7 mouse cellular contexts compared by ENCODE assay signal in genomic region chr5:109691205-109691965, GRCm38 (mm10). TPM values are rescaled to one million over a fixed set of nuclear protein-coding genes. Genes with fewer than 3 reads are reported as not detected.
DNase-seq lines count a peak whose midpoint lies in the region; ATAC-seq and TF ChIP-seq lines count a peak whose summit lies in the region.
"Not testable (repeated sequence)": the region's sequence is repeated elsewhere in the genome, so short reads cannot be mapped to it uniquely, and the experiment has no call there.

No protein-coding gene starts in this region.

- H3K36me3 ChIP-seq in forebrain, embryonic 10.5 days (replicated peaks); heart, embryonic 13.5 days; intestine, embryonic 14.5 days (ENCODE audit: control insufficient read depth, insufficient read depth, low read length); limb, embryonic 13.5 days; lung, postnatal 0 days (ENCODE audit: insufficient read depth, low read length); neural tube, embryonic 14.5 days (ENCODE audit: control insufficient read depth, insufficient read depth, low read length): not testable (repeated sequence)

- peak overlapping the region; percentile 44; the same call in 1 of the 2 replicates for H3K9ac ChIP-seq in heart, embryonic 13.5 days
- H3K9ac ChIP-seq in intestine, embryonic 14.5 days (ENCODE audit: low read length); limb, embryonic 13.5 days; lung, postnatal 0 days (replicated peaks; ENCODE audit: low read depth): not testable (repeated sequence)
- H3K9ac ChIP-seq in neural tube, embryonic 14.5 days (replicated peaks; ENCODE audit: low read depth, low read length): peak overlapping the region; percentile 50; the same call in 1 of the 2 replicates

- WGBS in forebrain, embryonic 10.5 days: 50% methylated on average over 5 of the region's 5 CpGs
- 54% methylated on average over 5 of the region's 5 CpGs for WGBS in heart, embryonic 13.5 days
- 58% methylated on average over 5 of the region's 5 CpGs for WGBS in intestine, embryonic 14.5 days
- WGBS in limb, embryonic 13.5 days: 57% methylated on average over 5 of the region's 5 CpGs
- 63% methylated on average over 5 of the region's 5 CpGs for WGBS in lung, postnatal 0 days
- WGBS in neural tube, embryonic 14.5 days: 62% methylated on average over 5 of the region's 5 CpGs

- not testable (repeated sequence) for H3K9me3 ChIP-seq in forebrain, embryonic 10.5 days; heart, embryonic 13.5 days; intestine, embryonic 14.5 days (ENCODE audit: control insufficient read depth, low read length); limb, embryonic 13.5 days; lung, postnatal 0 days (ENCODE audit: low read length); neural tube, embryonic 14.5 days (ENCODE audit: control insufficient read depth, low read length)

- ATAC-seq in heart, embryonic 13.5 days (ENCODE audit: extremely low read depth, insufficient number of reproducible peaks, low FRiP score, low TSS enrichment); limb, embryonic 13.5 days (ENCODE audit: low FRiP score, low read depth); lung, postnatal 0 days; neural tube, embryonic 14.5 days (ENCODE audit: low read depth): not testable (repeated sequence)
- ATAC-seq in intestine, embryonic 14.5 days (replicated peaks; ENCODE audit: low FRiP score, low TSS enrichment, low read depth): peak; percentile 12; the same call in 1 of the 2 replicates

- TF ChIP-seq EP300 in lung, postnatal 0 days (IDR thresholded peaks at IDR 0.05): not testable (repeated sequence)

- peak overlapping the region; percentile 68 for H3K4me3 ChIP-seq in forebrain, embryonic 10.5 days
- H3K4me3 ChIP-seq in heart, embryonic 13.5 days: peak overlapping the region; percentile 65
- H3K4me3 ChIP-seq in intestine, embryonic 14.5 days (ENCODE audit: low read depth, low read length): peak overlapping the region; percentile 53
- H3K4me3 ChIP-seq in limb, embryonic 13.5 days: peak overlapping the region; percentile 63
- H3K4me3 ChIP-seq in lung, postnatal 0 days (ENCODE audit: low read depth, low read length): peak overlapping the region; percentile 48
- peak overlapping the region; percentile 54 for H3K4me3 ChIP-seq in neural tube, embryonic 14.5 days (ENCODE audit: low read depth, low read length)

- peak; percentile 24 for DNase-seq in adrenal gland, postnatal 14 days
- DNase-seq in forebrain, embryonic 10.5 days (ENCODE audit: extremely low spot score, low spot score); intestine, embryonic 14.5 days (ENCODE audit: low spot score); lung, postnatal 0 days (ENCODE audit: low spot score): not testable (repeated sequence)

- H3K27me3 ChIP-seq in forebrain, embryonic 10.5 days (ENCODE audit: poor library complexity, severe bottlenecking); heart, embryonic 13.5 days (replicated peaks); intestine, embryonic 14.5 days (replicated peaks; ENCODE audit: control insufficient read depth, insufficient read depth, low read length); limb, embryonic 13.5 days; lung, postnatal 0 days (replicated peaks; ENCODE audit: insufficient read depth, low read length); neural tube, embryonic 14.5 days (ENCODE audit: control insufficient read depth, insufficient read depth, low read length): not testable (repeated sequence)

- peak overlapping the region; percentile 75 for H3K4me2 ChIP-seq in heart, embryonic 13.5 days
- peak overlapping the region; percentile 49; the same call in 1 of the 2 replicates for H3K4me2 ChIP-seq in intestine, embryonic 14.5 days (ENCODE audit: low read length)
- peak overlapping the region; percentile 73 for H3K4me2 ChIP-seq in limb, embryonic 13.5 days (replicated peaks)
- H3K4me2 ChIP-seq in lung, postnatal 0 days (replicated peaks; ENCODE audit: low read depth, low read length): peak overlapping the region; percentile 63
- peak overlapping the region; percentile 68; the same call in 1 of the 2 replicates for H3K4me2 ChIP-seq in neural tube, embryonic 14.5 days (ENCODE audit: low read depth, low read length)

- H3K27ac ChIP-seq in forebrain, embryonic 10.5 days: peak overlapping the region; percentile 88; the same call in 1 of the 2 replicates
- not testable (repeated sequence) for H3K27ac ChIP-seq in heart, embryonic 13.5 days (replicated peaks); intestine, embryonic 14.5 days (ENCODE audit: low read depth); limb, embryonic 13.5 days; lung, postnatal 0 days (ENCODE audit: low read length); neural tube, embryonic 14.5 days (ENCODE audit: low read depth, low read length)

- not testable (repeated sequence) for TF ChIP-seq CTCF in lung, postnatal 0 days (IDR thresholded peaks at IDR 0.05)

- not testable (repeated sequence) for H3K4me1 ChIP-seq in forebrain, embryonic 10.5 days; heart, embryonic 13.5 days; intestine, embryonic 14.5 days (replicated peaks; ENCODE audit: control insufficient read depth, insufficient read depth, low read length); limb, embryonic 13.5 days; lung, postnatal 0 days (ENCODE audit: insufficient read depth, low read depth, low read length); neural tube, embryonic 14.5 days (ENCODE audit: control insufficient read depth, insufficient read depth, low read length)

RNA-seq across cellular contexts. Expression of gene 5430403G16Rik, which starts 0.5 kb away (rescaled TPM):
- total RNA-seq in adrenal gland, postnatal 14 days (2021): 1.4 and 3.5 TPM in 2 replicates
- polyA plus RNA-seq in forebrain, embryonic 10.5 days (2016; fragmentation: Nextera tagmentation; extraction: Ambion mirVana): 2.2 and 2.7 TPM in 2 replicates
- polyA plus RNA-seq in heart, embryonic 13.5 days (2015; fragmentation: Nextera tagmentation; extraction: Ambion mirVana): 0.79 and 1.0 TPM in 2 replicates
- polyA plus RNA-seq in intestine, embryonic 14.5 days (2014; fragmentation: Nextera tagmentation; extraction: Ambion mirVana): 3.3 and 3.4 TPM in 2 replicates
- 2.5 and 3.6 TPM in 2 replicates for polyA plus RNA-seq in limb, embryonic 13.5 days (2015; fragmentation: Nextera tagmentation; extraction: Ambion mirVana)
- 1.3 and 1.5 TPM in 2 replicates for polyA plus RNA-seq in lung, postnatal 0 days (2015; fragmentation: Nextera tagmentation; extraction: Ambion mirVana)
- polyA plus RNA-seq in neural tube, embryonic 14.5 days (2014; fragmentation: Nextera tagmentation; extraction: Ambion mirVana): 1.7 and 2.3 TPM in 2 replicates
